Mouse (Mus musculus): ENCODE measurements around the gene Cttn. TPM values are rescaled to one million over a fixed set of nuclear protein-coding genes. Genes with fewer than 3 reads are reported as not detected.

Cttn gene
- polyA plus RNA-seq, 1 experiment from 2014 or later, result 128 TPM

DNA sequence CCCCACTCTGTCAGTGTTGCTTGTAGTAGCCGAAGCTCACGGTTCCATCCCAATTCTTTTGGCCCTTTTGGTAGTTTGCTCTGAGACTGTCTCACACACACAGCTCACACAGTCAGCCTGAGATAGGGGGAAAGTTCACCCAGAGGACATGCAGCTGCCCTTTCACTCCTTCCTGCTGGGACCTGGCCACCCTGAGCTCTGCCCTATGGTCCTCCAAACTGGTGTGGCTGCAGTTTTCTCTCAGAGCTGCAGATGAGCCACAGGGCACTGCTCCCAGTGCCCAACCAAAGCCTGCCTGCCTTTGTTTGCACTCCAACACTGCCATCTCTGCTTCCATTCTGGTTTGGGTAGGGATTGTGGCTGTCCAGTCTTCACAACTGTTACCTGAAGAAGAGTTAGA lies 81.1 kb downstream of the Cttn start:
- ATAC-seq (replicated peaks; ENCODE audit: extremely low read depth, insufficient read depth, low FRiP score), result no peak
- no peak overlapping the region for H3K4me3 ChIP-seq (ENCODE audit: low read length)
- no peaks in the 10 kb centered on the region for H3K9me3 ChIP-seq (replicated peaks; ENCODE audit: control insufficient read depth, low read length)
- no peak overlapping the region for H3K27ac ChIP-seq (ENCODE audit: low read length)
- H3K36me3 ChIP-seq (ENCODE audit: control insufficient read depth, insufficient read depth), result no peaks in the 10 kb centered on the region
- WGBS, result 86% methylated on average over 2 of the region's 2 CpGs
- no peak overlapping the region for H3K9ac ChIP-seq (ENCODE audit: low read length)
- H3K4me2 ChIP-seq (ENCODE audit: low read depth, low read length), result no peak overlapping the region
- H3K27me3 ChIP-seq (ENCODE audit: control insufficient read depth, insufficient read depth, low read length), result no peaks in the 10 kb centered on the region
- H3K4me1 ChIP-seq (ENCODE audit: control insufficient read depth, insufficient read depth, low read length), result no peaks in the 10 kb centered on the region

DNA sequence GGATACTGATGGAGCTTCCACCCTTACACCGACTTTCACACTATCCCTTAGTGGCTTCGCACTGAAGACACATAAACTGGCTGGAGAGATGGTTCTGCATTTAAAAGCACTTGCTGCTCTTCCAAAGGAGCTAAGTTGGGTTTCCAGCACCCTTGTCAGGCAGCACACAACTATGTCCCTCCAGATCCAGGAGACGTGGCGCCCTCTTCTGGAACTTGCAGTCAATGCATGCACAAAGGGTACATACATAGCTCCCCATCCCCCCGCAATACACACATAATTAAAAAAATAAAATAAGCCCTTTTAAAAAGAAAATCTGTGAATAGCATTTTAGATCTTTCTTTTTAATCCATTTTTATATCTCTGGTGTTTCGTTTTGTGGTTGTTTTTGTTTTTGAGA lies 83.3 kb downstream of the Cttn start:
- 84% methylated on average over 6 of the region's 6 CpGs for WGBS
- no peaks in the 10 kb centered on the region for H3K27me3 ChIP-seq (ENCODE audit: control insufficient read depth, insufficient read depth, low read length)
- H3K9ac ChIP-seq (ENCODE audit: low read length), result no peak overlapping the region
- ATAC-seq (replicated peaks; ENCODE audit: extremely low read depth, insufficient read depth, low FRiP score), result no peak
- H3K9me3 ChIP-seq (replicated peaks; ENCODE audit: control insufficient read depth, low read length), result no peaks in the 10 kb centered on the region
- no peaks in the 10 kb centered on the region for H3K4me1 ChIP-seq (ENCODE audit: control insufficient read depth, insufficient read depth, low read length)
- H3K27ac ChIP-seq (ENCODE audit: low read length), result no peak overlapping the region
- no peaks in the 10 kb centered on the region for H3K36me3 ChIP-seq (ENCODE audit: control insufficient read depth, insufficient read depth)
- H3K4me2 ChIP-seq (ENCODE audit: low read depth, low read length), result no peak overlapping the region
- H3K4me3 ChIP-seq (ENCODE audit: low read length), result no peak overlapping the region

Other genes with a start within 250 kb of the Cttn start
- 27.0 and 27.8 TPM in 2 replicates for gene Ppfia1, start 82.7 kb upstream of the Cttn start, polyA plus RNA-seq (2015; fragmentation: Nextera tagmentation; extraction: Ambion mirVana)
- gene Fadd, start 111.5 kb upstream of the Cttn start, polyA plus RNA-seq (2015; fragmentation: Nextera tagmentation; extraction: Ambion mirVana), result 12.7 and 12.8 TPM in 2 replicates

Data from heart, embryonic 16.5 days (tissue).